Mouse (Mus musculus) megakaryocyte, adult 5-6 weeks (primary cell): ENCODE data around the gene Gm5798. TPM values are rescaled to one million over a fixed set of nuclear protein-coding genes. Genes with fewer than 3 reads are reported as not detected.
"Not testable (repeated sequence)": the region's sequence is repeated elsewhere in the genome, so short reads cannot be mapped to it uniquely, and the experiment has no call there.

ENCODE experiments used
- ATAC-seq: 2 replicates; pipeline ENCODE4 v1.8.0; 2016; ENCODE audit warnings: mild to moderate bottlenecking, inconsistent platforms; ENCODE audit not compliant: poor library complexity, severe bottlenecking
- total RNA-seq, 2 experiments: library from RNA; stranded (forward) in 1 of 2; stranded (reverse) in 1 of 2; fragments of 153-499, 151-499 nt in 1 of 2; fragments of 221-1000, 200-1000 nt in 1 of 2; gene quantifications; 2 replicates each; pipeline versions ENCODE4 v1.2.3 to v1.2.4; 2015 to 2017

Gm5798 gene
- total RNA-seq (2015): not detected in 2 replicates
- not detected in 2 replicates for total RNA-seq (2017)

DNA sequence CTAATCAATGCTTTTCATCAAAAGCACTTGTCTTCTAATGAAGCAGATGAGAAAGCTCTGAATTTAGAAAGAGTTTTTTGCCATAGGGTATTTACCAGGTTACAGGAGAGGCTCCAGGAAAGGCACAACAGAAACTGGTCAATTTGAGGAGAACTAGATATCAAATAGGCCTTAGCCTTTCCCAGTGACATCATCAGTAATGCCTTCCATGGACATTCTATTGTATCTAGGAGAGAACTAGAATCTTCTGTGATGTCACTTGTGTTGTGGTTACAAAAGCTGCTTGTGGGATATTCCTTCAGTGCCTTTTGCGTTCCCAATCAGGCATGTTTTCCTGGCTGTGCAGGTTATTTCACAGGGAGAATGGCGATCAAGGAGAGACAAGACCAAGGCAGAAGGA lies at the start of gene Gm5798:
Gene Gm5798, plus strand, starts transcription at position 301 of the 400 bp plus-strand sequence.
- ATAC-seq: not testable (repeated sequence)

- ATAC-seq: not testable (repeated sequence)
Observed at GRCm38 (mm10) chr14:41386279-41386678, 37.9 kb downstream of the Gm5798 start, which contains the start of gene Gm7945. Gm7945 (minus strand) TSS chr14:41386379.

Other genes starting within 250 kb of the Gm5798 start
- gene Mat1a, start 243.6 kb upstream of the Gm5798 start, total RNA-seq (2015): not detected in 2 replicates
- gene Mat1a, start 243.6 kb upstream of the Gm5798 start, total RNA-seq (2017): not detected in 2 replicates
- gene Sftpa1, start 216.8 kb upstream of the Gm5798 start, total RNA-seq (2015): not detected in 2 replicates
- not detected in 2 replicates for gene Sftpa1, start 216.8 kb upstream of the Gm5798 start, total RNA-seq (2017)
- not detected in 2 replicates for gene Mbl1, start 197.2 kb upstream of the Gm5798 start, total RNA-seq (2015)
- gene Mbl1, start 197.2 kb upstream of the Gm5798 start, total RNA-seq (2017): not detected in 2 replicates
- not detected in 2 replicates for gene Sftpd, start 163.5 kb upstream of the Gm5798 start, total RNA-seq (2015)
- not detected in 2 replicates for gene Sftpd, start 163.5 kb upstream of the Gm5798 start, total RNA-seq (2017)
- 0.20 TPM in 1 of 2 replicates, not detected in the other for gene Gm2832, start 69.8 kb upstream of the Gm5798 start, total RNA-seq (2015)
- not detected in 2 replicates for gene Gm2832, start 69.8 kb upstream of the Gm5798 start, total RNA-seq (2017)
- not detected in 2 replicates for gene Gm7945, start 37.8 kb downstream of the Gm5798 start, total RNA-seq (2015)
- gene Gm7945, start 37.8 kb downstream of the Gm5798 start, total RNA-seq (2017): not detected in 2 replicates
- gene Gm6482, start 59.7 kb downstream of the Gm5798 start, total RNA-seq (2015): not detected in 2 replicates
- not detected in 2 replicates for gene Gm6482, start 59.7 kb downstream of the Gm5798 start, total RNA-seq (2017)
- not detected in 2 replicates for gene Gm7954, start 104.9 kb downstream of the Gm5798 start, total RNA-seq (2015)
- not detected in 2 replicates for gene Gm7954, start 104.9 kb downstream of the Gm5798 start, total RNA-seq (2017)
- not detected in 2 replicates for gene Gm3486, start 140.9 kb downstream of the Gm5798 start, total RNA-seq (2015)
- not detected in 2 replicates for gene Gm3486, start 140.9 kb downstream of the Gm5798 start, total RNA-seq (2017)
- gene Gm7970, start 207.0 kb downstream of the Gm5798 start, total RNA-seq (2015): not detected in 2 replicates
- not detected in 2 replicates for gene Gm7970, start 207.0 kb downstream of the Gm5798 start, total RNA-seq (2017)
- not detected in 2 replicates for gene 1700049E17Rik2, start 224.6 kb downstream of the Gm5798 start, total RNA-seq (2015)
- gene 1700049E17Rik2, start 224.6 kb downstream of the Gm5798 start, total RNA-seq (2017): not detected in 2 replicates